Mouse (Mus musculus) T-helper 1 cell (primary cell): ENCODE measurements around the gene Wiz.

ENCODE experiments used
- in situ Hi-C: fragments of 300-600 bp; cut with MboI, MseI; formaldehyde crosslinking; loops from one replicate; pipeline ENCODE4 v1.15.1; 2025; ENCODE audit warnings: high pct_unique_total_duplicates

Wiz gene

DNA sequence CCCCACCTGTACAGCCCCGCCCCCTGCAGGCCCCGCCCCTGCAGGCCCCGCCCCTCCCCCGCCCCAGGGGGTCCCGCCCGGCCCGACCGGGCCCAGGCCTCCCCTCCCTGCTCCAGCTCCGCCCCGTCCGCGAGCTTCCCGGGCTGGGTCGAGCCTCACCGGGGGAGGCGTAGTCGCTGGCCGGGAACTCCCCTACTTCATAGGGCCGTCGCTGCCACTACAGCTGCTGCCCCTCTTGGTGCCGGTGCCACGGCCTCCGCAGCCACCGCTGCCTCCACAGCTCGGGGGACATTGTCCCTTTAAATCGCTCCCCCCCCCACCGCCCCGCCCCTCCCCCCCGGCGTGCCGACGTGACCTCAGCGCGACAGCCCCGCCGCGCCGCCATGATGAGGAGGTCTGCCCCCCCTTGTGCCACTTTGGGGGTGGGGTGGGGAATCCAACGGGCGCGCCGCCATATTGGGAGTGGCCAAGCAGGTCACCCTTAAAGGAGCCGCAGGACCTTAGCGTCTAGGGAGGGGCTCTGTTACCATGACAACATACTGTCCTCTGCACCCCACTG lies at the start of gene Wiz:
Wiz (minus strand) TSS at position 339 of the 559 bp plus-strand sequence.
- in situ Hi-C loops, result loop anchor here (10.0 kb wide), 1 partner anchor 1586 kb away; no protein-coding TSS in a partner anchor

DNA sequence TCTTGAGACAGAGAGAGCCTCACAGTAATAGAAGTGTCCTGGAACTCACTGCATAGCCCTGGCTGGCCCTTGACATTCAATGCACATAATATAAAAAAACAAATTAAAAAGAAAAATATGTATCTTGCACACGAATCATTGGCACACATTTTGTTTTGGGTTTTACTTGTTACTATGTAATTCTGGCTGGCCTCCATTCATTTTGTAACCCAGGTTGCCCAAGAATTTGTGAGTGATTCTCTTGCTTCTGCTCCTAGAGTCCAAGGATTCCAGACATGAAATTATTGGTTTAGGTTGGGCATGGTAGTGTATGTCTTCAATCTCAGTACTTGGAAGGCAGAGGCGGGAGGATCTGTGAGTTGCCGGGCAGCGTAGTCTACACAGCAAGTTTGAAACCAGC lies 47.9 kb upstream of the Wiz start:
- in situ Hi-C loops, result loop anchor here (10.0 kb wide), 1 partner anchor 428 kb away; no protein-coding TSS in a partner anchor

DNA sequence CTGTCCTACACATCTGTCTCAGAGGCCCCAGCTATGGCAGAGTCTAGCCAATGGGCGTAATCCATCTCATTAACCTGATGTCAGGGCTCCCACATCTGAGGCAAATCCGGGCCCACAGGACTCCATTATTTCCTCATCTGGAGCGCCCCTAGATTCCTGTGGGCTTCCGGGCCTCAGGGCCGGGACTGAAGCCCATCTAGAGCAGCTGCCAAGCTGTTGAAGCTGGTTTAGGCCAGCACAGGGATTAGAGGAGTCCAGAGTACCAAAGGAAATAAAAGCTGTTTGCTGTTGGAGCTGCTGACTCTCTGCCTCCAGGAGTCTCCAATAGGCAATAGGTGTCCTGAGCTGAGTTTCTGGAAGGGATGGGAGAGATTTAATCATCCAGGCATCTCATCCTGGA lies 45.9 kb upstream of the Wiz start:
- in situ Hi-C loops, result loop anchor here (10.0 kb wide), 1 partner anchor 430 kb away; no protein-coding TSS in a partner anchor

DNA sequence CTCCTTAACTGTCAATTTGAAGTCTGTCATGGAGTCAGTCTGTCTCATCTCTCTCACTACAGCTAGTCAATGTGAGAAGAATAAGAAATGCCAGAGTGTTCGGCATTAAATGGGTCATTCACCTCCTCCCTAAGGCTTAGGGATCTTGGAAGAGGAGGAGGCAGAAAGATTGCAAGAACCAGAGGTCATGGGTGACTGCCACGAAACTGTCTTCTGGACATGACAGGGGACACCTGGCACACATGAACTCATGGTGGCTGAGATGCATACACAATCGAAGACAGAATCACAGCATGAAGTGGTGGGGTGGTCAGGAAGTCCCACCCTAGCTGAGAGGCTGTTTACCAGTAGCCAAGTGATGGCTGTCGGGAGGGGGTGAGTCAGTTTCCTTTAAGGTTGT lies 45.1 kb upstream of the Wiz start:
- in situ Hi-C loops, result loop anchor here (5.0 to 10.0 kb wide), 3 partner anchors 37 to 430 kb away; no protein-coding TSS in a partner anchor

DNA sequence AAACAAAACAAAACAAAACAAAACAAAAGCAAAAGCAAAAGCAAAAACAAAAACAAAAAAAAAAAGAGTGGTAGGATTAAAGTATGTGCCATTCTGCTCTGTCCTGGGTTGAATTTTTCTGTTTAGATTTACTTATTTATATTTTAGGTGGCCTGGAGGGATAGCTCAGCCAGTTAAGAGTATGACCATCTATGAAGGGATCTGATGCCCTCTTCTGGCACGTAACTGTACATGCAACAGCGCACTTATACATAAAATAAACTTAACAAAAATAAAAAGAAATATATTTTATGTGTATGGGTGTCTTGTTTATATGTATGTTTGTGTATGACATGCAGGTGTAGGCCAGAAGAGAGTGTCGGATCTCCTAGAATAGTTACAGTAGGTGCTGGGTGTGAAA lies 42.7 kb upstream of the Wiz start:
- in situ Hi-C loops, result loop anchor here (5.0 to 10.0 kb wide), 3 partner anchors 35 to 433 kb away; no protein-coding TSS in a partner anchor

DNA sequence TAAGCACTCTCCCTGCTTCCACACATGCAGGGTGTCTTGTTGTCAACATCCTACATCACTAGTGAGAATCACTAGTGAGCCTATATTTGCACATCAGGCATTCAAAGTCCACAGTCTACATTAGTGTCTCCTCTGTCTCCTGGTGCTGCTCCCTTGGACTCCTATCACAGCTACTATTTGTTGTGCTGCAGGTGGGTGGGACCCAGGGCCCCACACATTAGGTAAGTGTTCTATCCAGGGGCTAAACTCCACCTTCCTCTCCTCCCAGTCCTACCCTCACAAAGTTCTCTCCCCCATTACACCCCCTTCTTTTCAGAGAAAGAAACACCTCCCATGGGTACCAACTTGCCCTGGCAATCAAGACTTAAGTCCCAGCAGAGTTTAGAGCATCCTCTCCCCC lies 37.4 kb upstream of the Wiz start:
- in situ Hi-C loops, result no loop called here

DNA sequence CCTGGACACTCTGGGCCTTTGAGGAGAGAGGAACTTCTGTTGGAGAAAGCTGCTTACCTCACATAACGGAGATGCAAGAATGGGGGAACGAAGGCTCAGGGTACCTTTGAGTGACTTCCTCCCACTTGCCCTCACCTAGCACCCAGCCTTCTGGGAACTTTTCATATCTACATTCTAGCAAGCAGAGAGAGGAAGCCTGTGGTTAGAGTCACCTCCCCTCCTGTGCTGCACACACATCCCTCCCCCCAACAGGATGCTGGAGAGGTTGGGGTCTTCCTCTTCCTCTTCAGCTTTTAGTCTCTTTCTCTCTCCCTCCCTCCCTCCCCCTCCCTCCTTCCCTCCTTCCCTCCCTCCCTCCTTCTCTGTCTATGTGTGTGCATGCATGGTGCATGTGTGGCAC lies 34.8 kb upstream of the Wiz start, which contains the start of gene Pglyrp2:
Pglyrp2 (minus strand) TSS at position 134 of the 400 bp plus-strand sequence.
- in situ Hi-C loops, result no loop called here

DNA sequence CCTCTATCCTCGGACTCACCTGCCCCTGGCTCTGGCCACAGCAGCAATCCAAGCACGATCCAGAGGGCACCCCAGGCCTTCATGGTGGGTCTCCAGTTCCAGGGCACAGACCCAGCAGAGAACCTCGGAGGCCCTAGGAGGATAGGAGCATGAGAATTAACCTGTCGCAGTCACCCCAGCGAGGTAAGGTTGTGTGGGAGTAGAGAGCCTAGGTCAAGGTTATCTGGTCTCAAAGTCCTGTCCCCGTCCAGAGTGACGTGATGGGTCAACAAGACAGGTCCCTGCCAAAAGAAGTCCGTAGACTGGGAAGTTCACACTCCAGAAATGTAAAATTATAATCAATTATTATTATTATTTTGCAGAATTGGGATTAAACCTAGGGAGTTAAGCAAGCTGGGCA lies 31.5 kb upstream of the Wiz start:
- in situ Hi-C loops, result no loop called here

DNA sequence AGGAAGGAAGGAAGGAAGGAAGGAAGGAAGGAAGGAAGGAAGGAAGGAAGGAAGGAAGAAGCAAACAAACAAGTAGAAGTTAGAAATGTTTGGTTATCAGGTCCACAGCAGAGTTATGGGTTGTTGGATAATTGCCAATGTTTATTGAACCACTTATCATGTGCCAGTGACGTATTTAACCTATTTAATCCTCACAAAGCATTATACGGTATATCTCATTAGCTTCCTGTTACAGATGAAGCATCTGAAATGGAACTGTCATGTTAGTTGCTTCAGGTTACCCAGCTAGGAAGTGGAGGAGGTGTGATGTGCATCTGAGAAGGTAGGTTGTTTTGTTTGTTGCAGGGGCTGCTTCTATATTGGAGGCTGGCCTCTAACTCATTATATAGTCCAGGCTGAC lies 30.8 kb upstream of the Wiz start:
- in situ Hi-C loops, result no loop called here

DNA sequence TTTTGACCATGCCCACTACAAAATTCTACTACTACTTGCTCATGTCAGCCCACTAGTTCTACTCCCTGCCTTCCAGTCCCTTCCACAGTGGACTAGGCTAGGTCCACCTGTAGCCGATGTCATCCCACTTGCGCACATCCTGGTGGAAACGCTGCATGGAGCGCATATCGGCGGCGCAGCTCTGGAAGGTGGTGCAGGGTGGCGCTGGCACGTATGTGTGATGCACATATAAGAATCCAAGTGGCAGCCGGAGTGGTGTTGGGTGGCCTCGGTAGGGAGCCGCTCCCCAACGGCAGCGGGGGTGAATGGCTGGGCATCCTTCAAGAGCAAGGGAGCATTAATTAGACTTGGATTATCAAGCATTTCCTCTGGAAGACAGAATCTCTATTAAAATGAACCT lies 27.5 kb upstream of the Wiz start:
- in situ Hi-C loops, result no loop called here

DNA sequence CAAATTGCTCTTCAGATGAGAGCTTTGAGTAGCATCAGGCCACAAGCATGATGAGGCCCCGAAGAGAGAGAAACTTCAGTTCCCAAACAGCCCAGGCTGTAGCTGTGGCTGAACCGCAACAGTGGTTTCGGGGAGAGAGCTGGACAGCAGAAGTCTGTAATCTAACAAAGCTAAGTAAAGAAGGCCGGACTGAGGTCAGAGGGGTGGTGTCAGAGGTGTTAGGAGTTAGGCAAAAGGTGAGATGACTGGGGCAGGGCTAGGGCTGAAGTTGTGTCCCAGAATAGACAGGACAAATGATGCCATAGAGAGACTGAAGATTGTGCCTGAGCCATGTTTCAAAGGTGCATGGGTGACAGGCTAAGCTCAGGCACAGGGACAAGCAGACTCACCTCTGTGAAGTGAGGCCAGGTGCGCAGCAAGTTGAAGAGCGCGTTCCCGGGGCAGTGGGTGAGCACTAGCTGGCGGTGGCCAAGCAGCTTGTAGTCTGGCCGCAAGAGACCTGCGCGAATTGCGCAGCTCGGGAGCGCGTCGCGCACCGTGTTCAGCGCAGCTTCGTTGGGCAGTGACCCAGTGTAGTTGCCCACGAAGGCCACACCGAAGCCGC lies 26.3 kb upstream of the Wiz start:
- in situ Hi-C loops, result no loop called here

DNA sequence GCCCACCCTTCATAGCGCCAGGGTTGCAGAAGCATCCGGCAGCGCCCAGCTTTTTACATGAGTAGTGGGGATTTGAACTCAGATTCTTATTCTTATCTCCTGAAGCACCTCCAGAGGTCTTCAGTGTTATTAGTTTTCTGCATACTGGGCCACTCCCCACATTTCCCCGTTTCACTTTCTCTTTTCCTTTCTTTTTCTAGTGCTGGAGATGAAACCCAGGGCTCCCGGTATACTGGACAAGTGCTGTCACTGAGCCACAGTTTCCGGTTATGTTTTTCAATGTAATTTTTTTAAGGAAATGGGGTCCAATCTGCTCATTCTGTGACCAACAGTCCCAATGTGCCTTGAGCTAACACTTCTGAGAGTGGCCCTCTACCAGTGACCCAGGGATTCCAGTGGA lies 22.7 kb upstream of the Wiz start:
- in situ Hi-C loops, result no loop called here

DNA sequence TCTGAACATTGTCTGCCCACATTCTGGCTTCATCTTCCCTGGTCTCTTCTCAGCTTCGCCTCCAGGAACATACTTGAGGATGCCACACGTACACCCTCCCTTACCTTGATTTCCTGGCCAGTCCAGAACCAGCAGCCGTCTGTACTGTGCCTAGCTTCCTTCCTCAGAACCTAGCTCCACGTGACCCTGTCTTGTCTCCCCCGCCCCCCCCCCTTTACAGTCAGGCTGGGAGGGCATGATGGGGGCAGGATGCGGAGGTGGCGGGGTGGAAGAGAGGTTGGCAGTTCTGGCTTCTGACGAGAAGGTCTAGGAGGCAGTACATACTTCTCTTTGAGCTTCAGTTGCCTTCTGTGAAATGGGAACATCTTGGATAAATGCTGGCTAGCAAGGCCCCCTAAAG lies 14.2 kb upstream of the Wiz start, which contains the start of gene Rasal3:
Rasal3 (minus strand) TSS at position 167 of the 400 bp plus-strand sequence.
- in situ Hi-C loops, result no loop called here

DNA sequence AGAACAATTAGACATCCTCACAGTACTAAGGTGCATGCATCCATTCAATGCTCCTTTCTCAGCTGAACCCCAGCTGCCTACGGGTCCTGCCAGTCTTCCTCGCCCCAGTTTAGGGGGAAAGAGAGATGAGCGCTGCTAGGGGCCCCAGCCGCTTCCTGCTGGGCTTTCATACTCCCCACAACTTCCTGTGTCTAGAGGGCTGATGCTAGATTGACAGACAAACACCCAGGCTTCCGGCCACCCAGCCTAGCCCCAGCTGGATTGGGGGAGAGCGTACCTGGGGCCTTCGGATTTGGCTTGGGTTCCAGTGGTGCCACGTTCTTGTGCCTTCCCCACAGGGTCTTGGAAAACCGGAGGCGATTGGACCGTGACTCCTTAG lies 13.5 kb upstream of the Wiz start:
- in situ Hi-C loops, result no loop called here

DNA sequence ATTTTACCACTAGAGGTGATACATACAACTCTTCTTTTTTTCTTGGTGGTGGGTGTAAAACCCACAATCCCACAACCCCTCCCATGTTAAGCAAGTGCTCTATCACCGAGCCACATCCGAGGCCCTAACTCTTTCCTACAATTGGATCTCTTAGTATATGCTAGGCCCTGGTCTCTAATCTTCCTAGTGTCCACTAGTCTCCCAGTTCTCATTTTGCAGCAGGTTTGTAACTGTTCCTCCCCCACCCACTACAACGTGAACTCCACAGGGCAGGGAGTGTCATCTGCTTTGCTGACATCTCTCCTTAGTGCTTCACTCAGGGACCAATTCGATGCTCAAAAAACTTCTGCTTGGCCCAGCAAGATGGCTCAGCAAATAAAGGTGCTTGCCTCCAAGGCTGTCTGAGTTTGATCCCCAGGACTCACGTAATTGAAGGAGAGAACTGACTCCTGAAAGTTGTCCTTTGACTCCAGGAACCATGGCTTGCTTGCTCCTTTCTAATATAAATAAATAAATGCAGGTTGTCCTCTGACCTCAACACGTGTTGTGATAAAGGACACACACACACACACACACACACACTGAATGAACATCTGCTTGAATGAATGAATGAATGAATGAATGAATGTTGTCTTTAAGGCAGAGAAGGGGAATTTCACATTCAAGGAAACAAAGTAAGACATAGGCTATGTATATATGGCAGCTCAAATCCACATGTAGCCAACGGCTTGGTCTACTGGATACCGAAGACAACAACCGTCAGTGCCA lies 13.0 kb upstream of the Wiz start:
- in situ Hi-C loops, result no loop called here

DNA sequence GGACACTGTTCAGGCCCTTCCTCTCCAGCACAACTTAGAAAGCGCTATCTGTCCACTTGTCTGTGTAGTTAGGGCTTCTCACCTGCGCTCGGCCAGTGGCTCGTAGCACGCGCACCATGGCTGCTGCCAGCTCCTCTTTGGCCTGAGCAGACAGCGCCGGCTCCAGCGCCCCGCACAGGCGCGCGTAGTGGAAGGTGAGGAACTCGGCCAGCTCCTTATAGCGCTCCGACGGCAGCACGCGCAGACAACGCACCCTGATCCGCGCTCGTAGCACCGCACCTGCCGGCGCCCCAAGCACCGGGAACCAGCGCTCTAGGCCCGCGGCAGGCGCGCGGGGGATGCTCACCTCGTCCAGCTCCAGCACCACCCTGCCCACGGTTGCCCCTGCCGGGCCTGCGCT lies 7.0 kb upstream of the Wiz start:
- in situ Hi-C loops, result loop anchor here (5.0 kb wide), 1 partner anchor 36 kb away; no protein-coding TSS in a partner anchor

DNA sequence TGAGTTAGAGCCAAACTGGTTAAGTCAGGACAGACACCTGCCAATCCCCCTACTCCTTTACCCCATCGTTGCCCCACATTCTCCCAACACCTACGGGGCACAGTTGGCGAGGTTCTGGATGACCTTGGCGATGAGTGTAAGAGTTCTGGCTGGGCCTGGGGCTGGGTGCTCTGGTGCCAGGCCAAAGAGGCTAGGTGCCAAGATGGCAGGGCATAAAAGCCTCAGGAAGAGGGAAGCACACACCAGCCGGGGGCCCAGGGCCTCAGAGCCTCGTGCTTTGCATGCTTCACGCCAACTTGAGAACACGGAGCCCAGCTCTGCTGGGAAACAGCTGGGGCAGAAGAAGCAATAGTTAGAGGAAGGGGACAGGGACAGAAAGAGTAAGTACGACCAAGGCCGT lies 4.7 kb upstream of the Wiz start:
- in situ Hi-C loops, result no loop called here

DNA sequence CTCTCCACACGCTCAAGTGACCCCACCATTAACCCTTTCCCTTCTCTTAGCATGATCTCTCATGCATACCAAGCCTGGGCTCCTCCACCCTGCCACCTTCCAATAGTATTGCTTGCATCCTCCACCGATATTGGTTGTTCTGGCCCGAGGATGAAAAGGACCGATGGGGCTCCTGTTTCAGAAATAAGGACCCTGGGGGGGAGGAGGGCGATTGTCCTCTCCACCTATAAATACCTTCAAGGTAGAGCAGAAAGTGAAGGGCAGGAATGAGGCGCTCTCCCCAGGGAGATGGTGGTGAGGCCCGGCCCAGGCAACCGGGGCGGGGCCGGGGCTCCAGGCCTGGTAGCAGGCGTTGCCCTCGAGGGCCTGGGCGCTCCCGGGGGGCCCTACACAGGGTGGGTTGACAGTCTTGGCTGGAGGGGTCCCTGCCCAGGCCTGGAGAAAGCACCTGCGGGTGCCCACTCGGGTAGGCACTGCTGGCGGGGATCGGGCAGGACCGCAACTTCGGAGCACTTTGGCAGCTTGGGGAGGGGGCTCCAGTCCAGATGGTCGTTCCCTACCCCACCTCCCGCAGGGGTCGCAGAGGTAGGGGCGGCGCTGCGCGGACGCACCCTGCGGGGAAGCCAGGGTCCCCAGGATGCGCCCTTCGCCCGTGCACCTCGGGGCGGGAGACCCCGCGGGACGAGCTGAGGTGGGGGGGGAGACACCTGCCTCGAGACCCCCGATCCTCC lies 704 bp downstream of the Wiz start:
- in situ Hi-C loops, result loop anchor here (10.0 kb wide), 1 partner anchor 1586 kb away; no protein-coding TSS in a partner anchor

DNA sequence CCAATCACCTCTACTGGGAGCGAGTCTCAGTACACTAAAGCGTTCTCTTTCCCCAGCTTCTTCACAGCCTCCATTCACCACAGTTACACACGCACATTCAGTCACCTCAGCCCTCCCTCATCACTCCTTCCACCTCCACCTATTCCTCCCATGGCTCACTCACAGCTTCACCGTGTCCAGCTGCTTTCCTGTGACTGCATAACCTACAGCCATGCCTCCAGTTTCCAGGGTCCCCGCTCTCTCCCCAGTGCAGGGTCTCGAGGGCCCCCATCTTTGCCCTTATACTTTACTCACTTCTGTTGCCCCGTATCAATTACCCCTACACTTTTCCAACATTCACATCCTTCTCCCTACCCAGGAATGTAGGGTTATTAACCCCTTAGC lies 1.3 kb downstream of the Wiz start:
- in situ Hi-C loops, result loop anchor here (10.0 kb wide), 1 partner anchor 1587 kb away; no protein-coding TSS in a partner anchor

DNA sequence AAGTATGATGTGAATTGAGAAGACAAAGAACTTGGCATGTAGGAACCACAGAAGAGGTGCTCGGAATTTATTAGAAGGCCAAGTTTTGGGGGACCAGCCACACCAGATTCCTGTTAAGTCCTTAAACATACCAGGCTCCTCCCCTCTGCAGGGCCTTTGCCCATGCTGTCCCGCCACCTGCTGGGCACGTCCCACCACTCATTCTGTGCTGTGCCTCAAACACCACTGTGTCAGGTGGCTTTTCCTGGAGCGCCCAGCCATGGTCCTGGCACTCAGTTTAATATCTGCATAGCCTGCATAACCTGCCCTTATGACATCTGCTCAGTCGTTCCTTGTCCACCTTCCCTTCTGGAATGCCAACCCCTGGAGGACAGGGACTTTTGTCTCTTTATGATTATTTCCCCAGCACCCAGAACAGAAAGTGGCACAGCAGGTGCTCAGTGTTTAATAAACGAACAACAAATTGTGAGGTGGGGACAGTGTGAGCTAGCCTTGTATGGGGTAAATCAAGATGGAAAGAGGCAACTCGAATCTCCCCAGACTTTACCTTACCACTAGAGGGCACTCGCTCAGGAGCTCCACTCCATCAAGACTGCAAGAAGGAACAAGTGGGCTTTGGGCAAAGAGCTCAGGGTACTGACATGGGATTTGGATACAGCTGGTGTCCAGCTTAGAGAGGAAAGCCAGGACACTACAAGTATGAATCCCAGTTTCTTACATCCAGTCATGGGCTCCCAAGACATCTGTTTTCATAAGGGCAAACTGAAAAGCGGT lies 2.4 kb downstream of the Wiz start:
- in situ Hi-C loops, result loop anchor here (10.0 kb wide), 1 partner anchor 1588 kb away; no protein-coding TSS in a partner anchor

DNA sequence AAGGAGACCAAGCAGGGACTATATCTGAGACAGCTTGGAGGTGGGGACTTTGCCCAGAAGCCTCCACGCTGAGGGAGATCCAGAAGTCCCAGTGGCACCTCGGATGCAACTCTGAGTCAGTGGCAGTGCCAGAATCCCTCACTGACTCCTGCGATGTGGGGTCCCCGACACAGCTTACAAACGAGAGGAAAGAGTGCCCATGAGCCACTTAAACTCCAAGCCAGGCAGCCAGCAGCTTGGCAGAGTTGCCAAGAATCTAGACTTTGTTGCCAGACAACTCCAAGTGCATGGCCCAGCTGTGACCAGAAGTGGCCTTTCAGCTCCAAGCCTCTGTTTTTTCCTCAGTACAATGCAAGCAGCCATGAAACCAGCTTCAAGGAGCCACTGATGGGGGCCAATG lies 5.6 kb downstream of the Wiz start:
- in situ Hi-C loops, result loop anchor here (10.0 kb wide), 1 partner anchor 1591 kb away; no protein-coding TSS in a partner anchor
